Mouse (Mus musculus) megakaryocyte, adult 5-6 weeks (primary cell): Measurements from ENCODE around the gene Plxna1. TPM values are rescaled to one million over a fixed set of nuclear protein-coding genes. Genes with fewer than 3 reads are reported as not detected.

Experiments
- ATAC-seq: 2 replicates; pipeline ENCODE4 v1.8.0; 2016; ENCODE audit warnings: mild to moderate bottlenecking, inconsistent platforms; ENCODE audit not compliant: poor library complexity, severe bottlenecking
- total RNA-seq, 2 experiments: library from RNA; stranded (forward) in 1 of 2; stranded (reverse) in 1 of 2; fragments of 153-499, 151-499 nt in 1 of 2; fragments of 221-1000, 200-1000 nt in 1 of 2; gene quantifications; 2 replicates each; pipeline versions ENCODE4 v1.2.3 to v1.2.4; 2015 to 2017

The Plxna1 gene
- total RNA-seq, 2 experiments from 2014 or later = 2.7 to 5.7 TPM

DNA sequence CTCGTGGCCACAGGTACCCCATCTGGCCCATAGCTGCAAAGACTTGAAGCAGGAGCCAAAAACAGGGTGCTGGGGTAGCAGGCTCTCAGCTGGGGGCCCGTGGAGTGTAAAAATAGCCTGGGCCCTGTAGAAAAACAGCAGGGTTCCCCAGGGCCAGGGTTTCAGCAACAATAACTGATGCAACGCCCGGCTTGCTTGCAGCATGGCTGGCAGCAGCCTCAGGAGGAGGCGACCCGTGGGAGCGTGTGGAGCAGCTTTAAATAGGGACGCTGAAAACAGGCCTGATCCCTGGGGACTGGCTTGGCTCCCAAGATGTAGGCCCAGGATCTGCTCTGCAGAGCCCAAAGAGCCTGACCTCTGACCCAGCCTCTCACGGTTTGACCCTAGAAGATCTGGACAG is 24.8 kb downstream of the Plxna1 start:
- ATAC-seq = no peak

DNA sequence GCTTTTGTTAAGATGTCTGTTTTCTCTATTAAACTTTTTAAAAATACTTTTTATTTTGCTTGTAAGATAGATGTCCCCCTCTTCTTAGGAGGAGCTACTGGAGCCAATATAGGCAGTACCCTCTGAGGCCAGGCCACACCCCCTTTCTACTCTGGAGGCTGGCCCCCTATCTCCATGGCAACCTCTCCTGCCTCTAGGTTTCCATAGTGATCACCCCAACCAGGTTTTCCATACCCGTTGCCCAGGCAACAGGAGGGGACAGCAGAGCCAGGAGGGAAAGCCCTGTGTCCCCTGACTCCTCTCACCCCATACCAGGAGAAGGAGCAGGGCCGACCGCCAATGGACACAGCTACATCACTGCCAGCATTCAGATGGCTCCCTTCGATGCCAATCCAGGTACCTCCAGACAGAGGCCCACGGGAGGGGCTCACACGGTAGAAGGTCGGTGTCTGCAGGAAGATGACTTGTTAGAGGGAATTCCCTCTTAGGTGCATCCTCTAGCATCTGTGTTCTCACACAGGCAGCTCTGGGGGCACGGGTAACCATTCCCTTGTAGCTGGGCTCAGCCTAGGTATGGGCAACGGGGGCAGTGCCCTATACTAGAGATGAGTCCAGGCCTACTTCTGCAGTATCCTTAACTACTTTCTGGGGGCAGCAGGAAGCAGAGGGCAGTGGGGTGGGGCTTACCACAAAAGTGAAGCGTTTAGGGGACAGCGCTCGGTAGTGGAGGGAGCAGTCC is 28.3 kb downstream of the Plxna1 start:
- no peak for ATAC-seq

GRCm38 (mm10) chr6:89330957-89331356 is 31.5 kb downstream of the Plxna1 start:
- no peak for ATAC-seq

DNA sequence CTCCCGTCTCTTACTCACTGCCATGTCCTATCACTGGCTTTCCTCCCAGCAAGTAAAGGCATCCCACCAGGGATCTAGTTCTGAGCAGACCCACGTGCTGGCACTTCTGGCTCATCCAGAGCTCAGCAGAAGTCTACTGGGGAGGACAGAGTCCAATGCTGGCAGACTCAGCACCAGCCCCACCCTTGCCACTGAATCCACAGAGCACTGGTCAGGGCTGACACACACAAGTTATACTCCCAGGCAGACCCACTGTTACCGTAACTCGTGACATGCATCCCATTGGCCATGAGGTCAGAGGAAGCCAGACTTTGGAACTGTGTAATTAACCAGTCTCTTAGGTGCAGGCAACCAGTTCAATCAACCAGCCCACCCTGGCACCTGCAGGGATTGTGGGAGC is 33.8 kb downstream of the Plxna1 start:
- no peak for ATAC-seq

GRCm38 (mm10) chr6:89327746-89328491 is 34.5 kb downstream of the Plxna1 start:
- no peak for ATAC-seq

- no peak for ATAC-seq
Measured at GRCm38 (mm10) chr6:89324842-89325241, 37.6 kb downstream of the Plxna1 start.

DNA sequence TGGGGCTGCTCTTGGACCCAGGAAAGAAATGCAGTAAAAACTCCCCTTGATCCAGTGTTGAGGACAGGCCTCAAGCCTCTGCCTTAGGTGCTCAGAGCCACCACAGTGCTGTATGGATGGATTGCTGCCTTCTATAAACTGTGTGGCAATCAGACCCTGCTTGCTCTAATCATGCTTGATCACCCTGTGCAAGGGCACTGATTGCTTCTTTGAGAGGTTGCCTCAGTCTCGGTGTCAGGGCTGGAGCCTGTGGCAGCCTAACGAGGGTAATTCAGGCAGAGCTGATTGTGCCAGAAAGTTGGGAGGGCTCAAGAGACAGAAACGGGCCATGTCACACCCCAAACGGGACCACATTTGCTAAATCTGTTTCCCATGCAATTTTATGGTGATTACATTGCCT is 47.2 kb downstream of the Plxna1 start:
- ATAC-seq = no peak

DNA sequence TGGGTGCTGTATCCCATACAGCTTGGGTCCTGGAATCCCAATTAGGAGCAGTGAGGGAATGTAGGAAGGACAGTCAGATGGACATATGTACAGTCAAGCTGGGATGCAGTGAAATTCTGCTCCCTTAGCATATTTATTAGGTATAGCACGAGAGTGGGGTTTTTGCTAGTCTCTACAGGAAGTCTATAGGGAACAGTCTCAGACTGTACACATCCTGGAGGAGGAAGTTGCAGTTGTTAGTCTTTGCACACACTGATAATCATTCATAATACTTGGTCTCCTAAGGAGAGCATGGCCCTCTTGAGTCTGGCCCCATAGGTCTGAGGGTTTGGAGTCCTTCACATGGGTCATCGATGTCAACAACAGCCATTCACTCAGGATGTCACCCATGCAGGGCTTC is 50.9 kb downstream of the Plxna1 start:
- ATAC-seq = no peak

DNA sequence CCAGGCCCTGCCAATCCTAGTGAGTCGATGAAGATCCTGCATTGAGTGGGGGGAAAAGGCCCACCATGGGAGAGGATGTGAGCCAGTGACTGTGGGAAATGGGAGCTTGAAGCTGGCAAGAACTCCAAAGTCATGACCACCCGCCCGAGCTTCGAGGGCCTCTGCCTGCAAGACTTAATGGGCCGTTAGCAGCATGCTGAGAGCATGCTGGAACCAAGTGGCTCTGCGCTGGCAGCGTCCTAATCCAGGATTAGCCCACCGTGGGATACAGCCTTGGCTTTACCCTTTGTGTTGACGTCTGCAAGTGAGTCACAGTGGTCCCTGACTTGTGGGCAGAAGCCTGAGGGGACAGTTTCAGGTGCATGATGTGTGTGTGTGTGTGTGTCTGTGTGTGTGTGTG is 52.2 kb downstream of the Plxna1 start:
- no peak for ATAC-seq

DNA sequence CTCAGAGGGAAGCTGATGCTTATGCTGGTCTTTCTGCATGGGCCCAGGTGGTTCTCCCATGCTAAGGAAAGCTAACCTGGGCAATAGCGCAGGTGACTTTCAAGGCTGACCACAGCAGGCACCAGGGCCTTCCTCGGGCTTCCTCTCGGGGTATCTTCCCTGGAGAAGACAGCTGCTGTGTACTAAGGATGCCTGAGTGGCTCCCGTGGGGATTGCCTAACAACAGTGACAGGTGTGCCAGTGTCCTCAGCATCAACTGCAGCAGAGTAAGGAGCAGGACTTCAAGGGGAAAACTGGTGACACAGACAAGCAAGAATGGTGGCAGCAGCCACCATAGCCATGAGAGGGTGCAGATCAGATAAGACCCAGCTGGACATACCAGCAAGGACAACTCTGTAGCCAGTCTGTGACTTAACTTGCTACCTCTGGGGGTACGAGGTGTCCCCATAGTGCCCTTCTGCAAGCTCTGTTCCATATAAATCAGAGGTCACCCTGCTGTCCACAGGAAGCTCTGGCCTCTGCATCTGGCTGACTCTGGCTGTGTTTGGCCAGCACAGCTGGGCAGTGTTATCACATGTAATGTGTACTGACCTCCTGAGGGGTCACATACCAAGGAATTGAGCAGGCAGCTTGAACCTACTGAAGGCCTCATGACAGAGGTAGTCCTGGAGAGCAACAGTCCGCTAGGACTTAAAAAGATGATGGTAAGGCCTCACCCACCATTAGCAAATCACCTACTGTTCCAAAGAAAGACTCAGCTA is 54.0 kb downstream of the Plxna1 start:
- no peak for ATAC-seq

DNA sequence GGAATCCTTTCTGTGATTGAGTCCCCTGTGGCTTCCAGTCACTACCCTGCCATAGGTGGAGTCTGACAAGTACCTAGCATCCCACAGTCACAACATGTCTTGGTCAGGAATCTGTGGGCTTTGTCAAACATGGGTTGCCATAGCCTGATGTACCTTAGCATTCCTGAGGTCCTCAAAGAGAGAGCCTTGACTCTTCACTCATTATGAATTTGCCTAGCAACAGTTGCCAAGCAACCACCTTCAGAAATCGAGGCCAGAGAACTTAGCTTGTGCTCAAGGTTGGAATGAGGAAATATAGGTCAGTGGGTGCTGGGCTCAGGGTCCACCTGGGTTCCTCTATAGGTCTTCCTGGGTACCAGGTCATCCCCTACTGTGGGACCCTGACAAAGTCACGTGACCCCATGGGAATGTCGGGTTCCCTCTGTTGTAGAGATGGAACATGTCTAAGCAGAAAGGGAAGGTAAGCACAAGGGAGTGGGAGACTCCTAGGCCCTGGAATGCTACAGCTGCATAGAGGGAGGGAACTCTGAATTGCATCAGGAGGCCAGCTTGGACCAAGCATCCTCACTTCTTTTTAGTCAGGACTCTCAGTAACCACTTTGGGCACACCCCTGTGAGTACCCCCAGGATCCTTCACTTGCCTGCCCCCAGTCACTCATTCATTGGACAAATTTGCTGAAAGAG is 57.9 kb downstream of the Plxna1 start:
- no peak for ATAC-seq

DNA sequence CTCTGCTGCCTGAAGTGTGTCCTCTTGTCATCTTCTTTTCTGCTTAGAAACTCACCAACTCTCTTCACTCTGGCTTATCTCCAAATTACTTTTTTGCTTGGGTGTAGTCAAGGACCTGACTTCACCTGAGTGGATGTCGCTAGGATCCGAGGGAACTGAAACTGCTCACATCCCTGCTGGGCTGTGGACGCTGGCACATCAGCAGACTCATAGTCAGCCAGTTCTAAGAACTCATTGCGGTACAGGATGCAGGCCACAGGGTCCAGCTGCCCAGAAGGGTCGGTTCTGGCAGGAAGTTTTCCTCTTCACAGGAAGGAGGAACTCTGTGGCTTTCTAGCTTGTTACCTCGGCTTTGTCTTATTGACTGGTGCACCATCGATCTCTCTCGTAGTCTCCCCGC is 62.6 kb downstream of the Plxna1 start:
- peak; percentile 51 for ATAC-seq

- no peak for ATAC-seq
Measured at GRCm38 (mm10) chr6:89296909-89297695, 65.3 kb downstream of the Plxna1 start.

DNA sequence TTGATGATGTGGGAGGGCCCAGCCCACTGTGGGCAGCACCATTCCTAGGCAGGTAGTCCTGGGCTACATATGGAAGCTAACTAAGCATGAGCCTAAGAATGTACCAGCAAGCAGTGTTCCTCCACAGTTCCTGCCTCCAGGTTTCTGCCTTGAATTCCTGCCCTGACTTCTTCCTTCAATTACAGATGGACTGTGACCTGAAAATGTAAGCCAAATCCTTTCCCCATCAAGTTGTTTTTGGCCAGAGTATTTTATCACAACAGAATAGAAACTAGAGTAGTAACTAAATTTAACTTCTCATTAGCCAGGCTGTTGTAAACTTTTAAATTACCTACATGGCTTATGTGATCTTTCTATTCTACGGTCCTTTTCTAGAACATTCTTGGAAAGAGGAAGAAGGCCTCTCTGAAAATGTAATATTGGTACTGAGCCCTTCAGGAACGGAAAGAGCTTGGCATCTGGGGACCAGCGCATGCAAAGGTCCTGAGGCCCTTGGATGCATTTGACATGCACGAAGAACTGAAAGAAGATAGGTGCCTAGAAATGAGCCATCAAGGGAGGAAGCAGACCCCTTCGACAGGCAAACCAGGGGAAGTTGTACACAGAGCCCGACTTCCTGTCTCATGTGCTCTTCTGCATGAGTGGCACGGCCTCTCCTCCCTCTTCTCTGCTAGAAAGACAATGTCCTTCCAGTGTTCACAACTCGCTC is 66.3 kb downstream of the Plxna1 start:
- ATAC-seq = 0 out of 2 replicates have a peak, but pooled peaks have one; percentile 33

- no peak for ATAC-seq
Measured at GRCm38 (mm10) chr6:89294621-89295020, 67.8 kb downstream of the Plxna1 start.

DNA sequence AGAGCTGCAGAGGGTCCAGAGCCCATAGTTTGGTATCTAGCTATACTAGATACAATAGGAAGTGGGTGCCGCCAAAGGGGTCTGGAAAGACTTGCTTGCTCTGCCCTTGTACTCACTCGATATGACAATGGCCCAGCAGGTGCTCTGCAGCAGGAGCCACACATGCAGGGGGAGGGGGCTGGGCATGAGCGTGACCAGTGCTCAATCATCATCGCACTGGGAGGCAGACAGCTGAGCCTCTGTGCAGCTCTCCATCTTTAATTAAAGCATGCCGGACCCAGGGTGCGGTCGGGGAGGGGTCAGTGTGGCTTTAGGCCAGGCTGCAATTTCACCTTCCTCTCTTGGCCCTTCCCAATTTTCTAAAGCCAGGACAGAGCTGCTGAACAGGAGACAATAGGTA is 70.9 kb downstream of the Plxna1 start:
- ATAC-seq = no peak

- no peak for ATAC-seq
Measured at GRCm38 (mm10) chr6:89288156-89288555, 74.3 kb downstream of the Plxna1 start.

DNA sequence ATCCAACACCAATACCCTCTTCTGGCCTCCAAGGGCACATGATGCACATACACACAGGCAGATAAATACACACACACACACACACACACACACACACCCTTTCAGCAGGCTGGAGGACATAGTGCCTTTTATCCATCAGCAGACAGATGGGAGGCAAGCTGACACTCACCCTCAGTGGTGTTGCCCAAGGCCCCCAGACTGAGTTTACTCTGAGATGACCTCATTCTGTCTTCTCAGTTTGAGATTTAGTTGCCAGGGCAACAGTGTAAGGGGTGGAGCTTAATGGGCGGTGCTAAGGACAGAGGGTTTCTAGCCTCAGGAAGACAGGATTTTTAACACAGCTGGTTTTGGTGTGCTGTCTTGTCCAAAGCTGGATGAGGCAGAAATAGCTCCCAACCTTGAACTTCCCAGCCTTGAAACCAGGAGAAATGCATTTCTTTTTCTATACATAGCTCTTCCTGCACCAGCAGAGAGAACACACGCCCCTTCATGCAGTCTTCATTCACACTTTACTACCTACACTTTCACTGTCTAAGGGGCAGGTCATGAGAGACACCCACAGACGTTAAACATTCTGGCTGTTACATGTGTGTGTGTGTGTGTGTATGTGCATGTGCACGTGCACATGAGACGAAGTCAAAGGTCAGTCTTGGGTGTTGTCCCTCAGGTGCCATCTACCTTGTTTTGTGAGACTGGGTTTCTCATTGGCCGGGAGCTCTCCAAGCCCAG is 75.6 kb downstream of the Plxna1 start:
- ATAC-seq = peak; percentile 38

DNA sequence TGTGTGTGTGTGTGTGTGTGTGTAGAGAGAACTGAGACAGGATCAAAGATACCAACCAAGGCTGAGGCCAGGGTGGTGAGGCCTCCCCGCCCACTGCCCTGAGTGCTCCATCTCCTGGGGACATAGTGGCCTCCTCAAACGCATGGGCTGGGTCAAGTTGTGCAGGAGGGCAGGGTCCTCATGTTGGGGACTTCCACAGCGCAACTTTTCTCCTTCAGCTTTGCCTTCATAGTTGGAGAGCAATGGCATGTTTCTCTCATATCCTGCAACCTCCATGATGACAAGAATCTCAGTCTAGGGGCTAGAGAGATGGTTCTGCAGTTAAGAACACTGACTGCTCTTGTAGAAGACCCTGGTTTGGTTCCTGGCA is 76.1 kb downstream of the Plxna1 start:
- no peak for ATAC-seq
